Mouse (Mus musculus) embryonic facial prominence, embryonic 13.5 days (tissue): ENCODE data around the gene Dph3. TPM values are rescaled to one million over a fixed set of nuclear protein-coding genes. Genes with fewer than 3 reads are reported as not detected.
"Not testable (repeated sequence)": the region's sequence is repeated elsewhere in the genome, so short reads cannot be mapped to it uniquely, and the experiment has no call there.

Source experiments
- ATAC-seq: fragments of 200-750 bp; cut with Nextera tagmentation; 2 replicates; pipeline ENCODE4 v1.8.0; 2017; ENCODE audit warnings: low read depth; ENCODE audit not compliant: insufficient number of reproducible peaks, insufficient read depth, low FRiP score, low TSS enrichment
- H3K27ac ChIP-seq: fragments of 300-500 bp; sonication (generic); 2 replicates; pipeline ENCODE4 v1.5.1; 2015; ENCODE audit warnings: moderate library complexity, mild to moderate bottlenecking, inconsistent platforms
- H3K27me3 ChIP-seq: fragments of 300-500 bp; sonication (generic); 2 replicates; pipeline ENCODE4 v1.6.1; 2015; ENCODE audit warnings: mild to moderate bottlenecking, inconsistent platforms
- H3K36me3 ChIP-seq: fragments of 300-500 bp; sonication (generic); 2 replicates; pipeline ENCODE4 v1.6.1; 2015; ENCODE audit warnings: mild to moderate bottlenecking, inconsistent platforms
- H3K4me1 ChIP-seq: fragments of 300-500 bp; sonication (generic); 2 replicates; pipeline ENCODE4 v1.6.1; 2015; ENCODE audit warnings: inconsistent platforms
- H3K4me2 ChIP-seq: fragments of 300-500 bp; sonication (generic); 2 replicates; pipeline ENCODE4 v1.6.1; 2015; ENCODE audit warnings: moderate library complexity, mild to moderate bottlenecking, inconsistent platforms
- H3K4me3 ChIP-seq: fragments of 300-500 bp; sonication (generic); 2 replicates; pipeline ENCODE4 v1.5.1; 2015; ENCODE audit warnings: mild to moderate bottlenecking, inconsistent platforms
- H3K9ac ChIP-seq: fragments of 300-500 bp; sonication (generic); 2 replicates; pipeline ENCODE4 v1.6.1; 2015; ENCODE audit warnings: mild to moderate bottlenecking, inconsistent platforms
- H3K9me3 ChIP-seq: fragments of 300-500 bp; sonication (generic); 2 replicates; pipeline ENCODE4 v1.6.1; 2016; ENCODE audit warnings: inconsistent platforms
- WGBS: fragments of 180-500 bp; shearing (Covaris S2); methylation state at CpG from one replicate; pipeline ENCODE4 v1.1.7; 2015; ENCODE audit warnings: mixed read lengths; 5-methylcytosine and 5-hydroxymethylcytosine counted together
- polyA plus RNA-seq: library from polyadenylated mRNA; unstranded; fragments of >200 nt; fragmentation: Nextera tagmentation; extraction: Ambion mirVana; gene quantifications from 2 replicates; pipeline ENCODE4 v1.2.1, GENCODE M21; 2015

The Dph3 gene
- polyA plus RNA-seq, 1 experiment from 2014 or later: 77.9 TPM

- no peak overlapping the region for H3K4me3 ChIP-seq
- no peaks in the 10 kb centered on the region for H3K4me1 ChIP-seq
- H3K9me3 ChIP-seq: no peaks in the 10 kb centered on the region
- no peak overlapping the region for H3K4me2 ChIP-seq
- 91% methylated on average over 4 of the region's 4 CpGs for WGBS
- no peak overlapping the region for H3K27ac ChIP-seq
- ATAC-seq: no peak
- no peaks in the 10 kb centered on the region for H3K27me3 ChIP-seq
- peaks cover 38% of the 10 kb centered on the region for H3K36me3 ChIP-seq
- no peak overlapping the region for H3K9ac ChIP-seq
These were observed 18.0 kb upstream of the Dph3 start for GRCm38 (mm10) chr14:32103556-32103955.

GRCm38 (mm10) chr14:32098951-32099350 lies 13.4 kb upstream of the Dph3 start:
- H3K9me3 ChIP-seq: no peaks in the 10 kb centered on the region
- no peak overlapping the region for H3K9ac ChIP-seq
- H3K27ac ChIP-seq: no peak overlapping the region
- 82% methylated on average over 3 of the region's 3 CpGs for WGBS
- no peak overlapping the region for H3K4me3 ChIP-seq
- no peak for ATAC-seq
- H3K27me3 ChIP-seq: no peaks in the 10 kb centered on the region
- H3K4me1 ChIP-seq: no peaks in the 10 kb centered on the region
- no peak overlapping the region for H3K4me2 ChIP-seq
- peaks cover 68% of the 10 kb centered on the region for H3K36me3 ChIP-seq

- WGBS: 92% methylated on average over 7 of the region's 7 CpGs
- Histone ChIP-seq H3K36me3 (peaks cover 73% of the 10 kb centered on the region), H3K27ac (no peak overlapping the region), H3K4me1 (no peaks in the 10 kb centered on the region), H3K9ac (no peak overlapping the region), H3K27me3 (no peaks in the 10 kb centered on the region), H3K9me3 (no peaks in the 10 kb centered on the region), H3K4me3 (no peak overlapping the region), H3K4me2 (no peak overlapping the region)
- ATAC-seq: no peak
These were observed 12.2 kb upstream of the Dph3 start for GRCm38 (mm10) chr14:32097691-32098090.

GRCm38 (mm10) chr14:32096740-32097139 lies 11.2 kb upstream of the Dph3 start:
- Histone ChIP-seq H3K4me3 (no peak overlapping the region), H3K36me3 (peaks cover 76% of the 10 kb centered on the region), H3K4me1 (no peaks in the 10 kb centered on the region), H3K9me3 (no peaks in the 10 kb centered on the region), H3K9ac (no peak overlapping the region), H3K27me3 (no peaks in the 10 kb centered on the region), H3K27ac (no peak overlapping the region), H3K4me2 (no peak overlapping the region)
- 77% methylated on average over 5 of the region's 5 CpGs for WGBS
- no peak for ATAC-seq

GRCm38 (mm10) chr14:32095646-32096045 lies 10.1 kb upstream of the Dph3 start:
- WGBS: 86% methylated on average over 5 of the region's 5 CpGs
- no peak overlapping the region for H3K4me2 ChIP-seq
- no peak overlapping the region for H3K27ac ChIP-seq
- H3K27me3 ChIP-seq: no peaks in the 10 kb centered on the region
- no peak for ATAC-seq
- no peak overlapping the region for H3K4me3 ChIP-seq
- no peaks in the 10 kb centered on the region for H3K9me3 ChIP-seq
- H3K4me1 ChIP-seq: peaks cover 10% of the 10 kb centered on the region
- H3K9ac ChIP-seq: no peak overlapping the region
- peaks cover 71% of the 10 kb centered on the region for H3K36me3 ChIP-seq

- Histone ChIP-seq H3K36me3 (peaks cover 51% of the 10 kb centered on the region), H3K9me3 (no peaks in the 10 kb centered on the region), H3K4me3 (no peak overlapping the region), H3K9ac (no peak overlapping the region), H3K27me3 (no peaks in the 10 kb centered on the region), H3K27ac (no peak overlapping the region), H3K4me1 (peaks cover 14% of the 10 kb centered on the region), H3K4me2 (no peak overlapping the region)
- no peak for ATAC-seq
- WGBS: 92% methylated on average over 11 of the region's 11 CpGs
These were observed 8.1 kb upstream of the Dph3 start for GRCm38 (mm10) chr14:32093500-32094117.

- no peaks in the 10 kb centered on the region for H3K27me3 ChIP-seq
- H3K9me3 ChIP-seq: no peaks in the 10 kb centered on the region
- peaks cover 45% of the 10 kb centered on the region for H3K36me3 ChIP-seq
- H3K9ac ChIP-seq: no peak overlapping the region
- WGBS: 69% methylated on average over 1 of the region's 1 CpGs
- H3K27ac ChIP-seq: no peak overlapping the region
- peaks cover 14% of the 10 kb centered on the region for H3K4me1 ChIP-seq
- H3K4me2 ChIP-seq: no peak overlapping the region
- no peak for ATAC-seq
- no peak overlapping the region for H3K4me3 ChIP-seq
These were observed 7.5 kb upstream of the Dph3 start for GRCm38 (mm10) chr14:32093018-32093417.

GRCm38 (mm10) chr14:32091704-32092103 lies 6.2 kb upstream of the Dph3 start:
- H3K4me3 ChIP-seq: no peak overlapping the region
- no peaks in the 10 kb centered on the region for H3K27me3 ChIP-seq
- H3K36me3 ChIP-seq: peaks cover 32% of the 10 kb centered on the region
- H3K9me3 ChIP-seq: no peaks in the 10 kb centered on the region
- H3K4me2 ChIP-seq: no peak overlapping the region
- H3K9ac ChIP-seq: no peak overlapping the region
- no peak overlapping the region for H3K27ac ChIP-seq
- peaks cover 19% of the 10 kb centered on the region for H3K4me1 ChIP-seq
- no peak for ATAC-seq
- 59% methylated on average over 4 of the region's 4 CpGs for WGBS

- Histone ChIP-seq H3K4me2 (no peak overlapping the region), H3K36me3 (peaks cover 27% of the 10 kb centered on the region), H3K9ac (no peak overlapping the region), H3K27me3 (no peaks in the 10 kb centered on the region), H3K4me1 (peaks cover 23% of the 10 kb centered on the region), H3K4me3 (no peak overlapping the region), H3K9me3 (no peaks in the 10 kb centered on the region), H3K27ac (no peak overlapping the region)
- WGBS: 31% methylated on average over 4 of the region's 4 CpGs
- ATAC-seq: no peak
These were observed 5.6 kb upstream of the Dph3 start for GRCm38 (mm10) chr14:32091124-32091523.

GRCm38 (mm10) chr14:32087584-32088248 lies 2.2 kb upstream of the Dph3 start:
- H3K9ac ChIP-seq, H3K4me3 ChIP-seq, H3K27ac ChIP-seq, H3K27me3 ChIP-seq, ATAC-seq, H3K4me2 ChIP-seq, H3K9me3 ChIP-seq: not testable (repeated sequence)
- Histone ChIP-seq H3K4me1 (peaks cover 27% of the 10 kb centered on the region), H3K36me3 (peaks cover 13% of the 10 kb centered on the region)
- 88% methylated on average over 7 of the region's 7 CpGs for WGBS

GRCm38 (mm10) chr14:32086226-32086625 lies 697 bp upstream of the Dph3 start:
- ATAC-seq: no peak
- peaks cover 18% of the 10 kb centered on the region for H3K36me3 ChIP-seq
- no peaks in the 10 kb centered on the region for H3K27me3 ChIP-seq
- peak overlapping the region; percentile 68 for H3K4me3 ChIP-seq
- peak overlapping the region; percentile 79 for H3K9ac ChIP-seq
- peaks cover 23% of the 10 kb centered on the region for H3K4me1 ChIP-seq
- no peaks in the 10 kb centered on the region for H3K9me3 ChIP-seq
- H3K27ac ChIP-seq: peak overlapping the region; percentile 86
- H3K4me2 ChIP-seq: peak overlapping the region; percentile 72
- WGBS: 29% methylated on average over 8 of the region's 8 CpGs

GRCm38 (mm10) chr14:32084761-32085485 lies 606 bp downstream of the Dph3 start, which contains the start of gene Oxnad1:
Oxnad1 (plus strand) TSS chr14:32085374.
- peak within 1 kb of the TSS; percentile 79 for H3K9ac ChIP-seq
- H3K27ac ChIP-seq: peak within 1 kb of the TSS; percentile 86
- peak within 1 kb of the TSS; percentile 68 for H3K4me3 ChIP-seq
- H3K4me1 ChIP-seq: peaks cover 13% of the 10 kb centered on the region
- H3K4me2 ChIP-seq: peak within 1 kb of the TSS; percentile 72
- H3K27me3 ChIP-seq: no peaks in the 10 kb centered on the region
- H3K9me3 ChIP-seq: no peaks in the 10 kb centered on the region
- peaks cover 25% of the 10 kb centered on the region for H3K36me3 ChIP-seq
- ATAC-seq: peak; percentile 90
- WGBS: 4% methylated on average over 22 of the region's 22 CpGs
